Mouse (Mus musculus) liver, embryonic 11.5 days (tissue): ENCODE measurements around the gene Prpsap2. TPM values are rescaled to one million over a fixed set of nuclear protein-coding genes. Genes with fewer than 3 reads are reported as not detected.

Experiments
- ATAC-seq: fragments of 200-750 bp; cut with Nextera tagmentation; replicated peaks from 2 replicates; pipeline ENCODE4 v1.8.0; 2017; ENCODE audit warnings: moderate number of reproducible peaks, mild to moderate bottlenecking, moderate TSS enrichment, moderate library complexity; ENCODE audit not compliant: low FRiP score
- DNase-seq: peaks from one replicate; pipeline ENCODE4 v3.0.0-alpha.2; 2017; ENCODE audit warnings: low spot score
- H3K27ac ChIP-seq: fragments of 300-500 bp; sonication (generic); 2 replicates; pipeline ENCODE4 v1.5.1; 2014; ENCODE audit warnings: mild to moderate bottlenecking, low read depth, low read length, control low read depth
- H3K27me3 ChIP-seq: fragments of 300-500 bp; sonication (generic); replicated peaks from 2 replicates; pipeline ENCODE4 v1.6.1; 2014; ENCODE audit warnings: low read length, mixed read lengths; ENCODE audit not compliant: control insufficient read depth, insufficient read depth
- H3K36me3 ChIP-seq: fragments of 300-500 bp; sonication (generic); 2 replicates; pipeline ENCODE4 v1.6.1; 2014; ENCODE audit warnings: mild to moderate bottlenecking, low read length, moderate library complexity, mixed read lengths; ENCODE audit not compliant: control insufficient read depth, insufficient read depth
- H3K4me1 ChIP-seq: fragments of 300-500 bp; sonication (generic); replicated peaks from 2 replicates; pipeline ENCODE4 v1.6.1; 2014; ENCODE audit warnings: low read length, mixed read lengths; ENCODE audit not compliant: control insufficient read depth, insufficient read depth
- H3K4me2 ChIP-seq: fragments of 300-500 bp; sonication (generic); 2 replicates; pipeline ENCODE4 v1.6.1; 2014; ENCODE audit warnings: mild to moderate bottlenecking, control low read depth, moderate library complexity
- H3K4me3 ChIP-seq: fragments of 300-500 bp; sonication (generic); 2 replicates; pipeline ENCODE4 v1.5.1; 2014; ENCODE audit warnings: low read depth, low read length, control low read depth
- H3K9ac ChIP-seq: fragments of 300-500 bp; sonication (generic); 2 replicates; pipeline ENCODE4 v1.6.1; 2014; ENCODE audit warnings: low read depth, low read length, control low read depth
- H3K9me3 ChIP-seq: fragments of 300-500 bp; sonication (generic); 2 replicates; pipeline ENCODE4 v1.6.1; 2016; ENCODE audit warnings: low read length, inconsistent platforms, mixed read lengths; ENCODE audit not compliant: control insufficient read depth
- WGBS: fragments of 180-500 bp; shearing (Covaris S2); extraction: QIAGEN DNeasy Blood & Tissue Kit; methylation state at CpG from one replicate; pipeline ENCODE4 v1.1.7; 2014; 5-methylcytosine and 5-hydroxymethylcytosine counted together
- polyA plus RNA-seq: library from polyadenylated mRNA; unstranded; fragments of >200 nt; fragmentation: Nextera tagmentation; extraction: Ambion mirVana; gene quantifications from 2 replicates; pipeline ENCODE4 v1.2.1, GENCODE M21; 2014

The Prpsap2 gene
- polyA plus RNA-seq, 1 experiment from 2014 or later: 15.7 TPM

GRCm38 (mm10) chr11:61713157-61713855 lies 48.6 kb downstream of the Prpsap2 start:
- H3K9me3 ChIP-seq: no peaks in the 10 kb centered on the region
- H3K27ac ChIP-seq: no peak overlapping the region
- ATAC-seq (no peak), DNase-seq (no peak)
- H3K4me3 ChIP-seq: no peak overlapping the region
- H3K36me3 ChIP-seq: no peaks in the 10 kb centered on the region
- no peak overlapping the region for H3K4me2 ChIP-seq
- 60% methylated on average over 15 of the region's 15 CpGs for WGBS
- no peaks in the 10 kb centered on the region; the same call in 1 of the 2 replicates for H3K27me3 ChIP-seq
- no peaks in the 10 kb centered on the region for H3K4me1 ChIP-seq
- H3K9ac ChIP-seq: no peak overlapping the region

GRCm38 (mm10) chr11:61708928-61709327 lies 53.0 kb downstream of the Prpsap2 start:
- DNase-seq: no peak

GRCm38 (mm10) chr11:61706232-61706631 lies 55.7 kb downstream of the Prpsap2 start:
- no peak for ATAC-seq

More at GRCm38 (mm10) chr11:61708928-61709327, 53.0 kb downstream of the Prpsap2 start:
- H3K36me3 ChIP-seq: no peaks in the 10 kb centered on the region
- H3K9me3 ChIP-seq: no peaks in the 10 kb centered on the region
- no peak overlapping the region for H3K4me3 ChIP-seq
- no peaks in the 10 kb centered on the region; the same call in 1 of the 2 replicates for H3K27me3 ChIP-seq
- no peak overlapping the region for H3K9ac ChIP-seq
- H3K4me2 ChIP-seq: no peak overlapping the region
- ATAC-seq: no peak
- 62% methylated on average over 3 of the region's 3 CpGs for WGBS
- H3K4me1 ChIP-seq: no peaks in the 10 kb centered on the region
- no peak overlapping the region for H3K27ac ChIP-seq

DNA sequence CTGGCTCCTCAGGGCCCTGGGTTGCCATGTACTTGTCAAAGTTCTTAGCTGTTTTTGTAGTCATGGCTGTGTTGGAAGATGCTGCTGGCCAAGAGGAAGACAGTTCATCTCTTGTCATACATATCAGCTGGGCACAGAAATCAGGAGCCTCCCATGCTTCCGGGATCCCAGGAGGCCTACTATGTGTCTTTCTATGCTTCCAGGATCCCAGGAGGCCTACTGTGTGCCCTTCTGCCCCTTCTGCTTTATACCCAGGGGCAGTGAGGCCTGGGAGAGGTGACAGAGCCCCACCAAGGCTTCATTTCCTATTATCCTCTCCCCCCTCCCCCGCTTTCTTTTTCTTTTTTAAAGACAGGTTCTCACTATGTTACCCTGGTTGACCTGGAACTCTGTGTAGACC lies 56.3 kb downstream of the Prpsap2 start:
- Histone ChIP-seq H3K4me2 (no peak overlapping the region), H3K36me3 (no peaks in the 10 kb centered on the region), H3K27ac (no peak overlapping the region), H3K9ac (no peak overlapping the region), H3K4me1 (no peaks in the 10 kb centered on the region), H3K4me3 (no peak overlapping the region), H3K27me3 (no peaks in the 10 kb centered on the region; the same call in 1 of the 2 replicates), H3K9me3 (no peaks in the 10 kb centered on the region)
- 77% methylated on average over 2 of the region's 2 CpGs for WGBS
- ATAC-seq (no peak), DNase-seq (no peak)

More at GRCm38 (mm10) chr11:61706232-61706631, 55.7 kb downstream of the Prpsap2 start:
- Histone ChIP-seq H3K9ac (no peak overlapping the region), H3K27ac (no peak overlapping the region), H3K36me3 (no peaks in the 10 kb centered on the region), H3K27me3 (no peaks in the 10 kb centered on the region; the same call in 1 of the 2 replicates), H3K9me3 (no peaks in the 10 kb centered on the region), H3K4me3 (no peak overlapping the region), H3K4me2 (no peak overlapping the region), H3K4me1 (no peaks in the 10 kb centered on the region)
- no peak for DNase-seq
- 46% methylated on average over 4 of the region's 4 CpGs for WGBS

DNA sequence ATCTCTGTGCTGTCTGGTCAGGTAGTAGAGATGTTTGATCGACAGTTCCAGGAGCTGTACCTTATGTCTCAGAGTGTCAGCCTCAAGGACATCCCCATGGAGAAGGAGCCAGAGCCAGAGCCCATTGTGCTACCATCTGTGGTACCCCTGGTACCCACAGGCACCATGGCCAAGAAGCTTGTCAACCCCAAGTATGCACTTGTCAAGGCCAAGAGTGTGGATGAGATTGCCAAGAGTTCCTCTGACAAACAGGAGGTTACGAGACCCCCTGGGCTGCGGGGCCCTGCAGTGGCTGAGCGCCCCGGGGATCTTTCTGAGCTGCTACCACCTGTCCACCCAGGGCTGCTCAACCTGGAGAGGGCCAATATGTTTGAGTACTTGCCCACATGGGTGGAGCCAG lies 59.4 kb downstream of the Prpsap2 start:
- DNase-seq (no peak), ATAC-seq (no peak)
- H3K4me2 ChIP-seq: no peak overlapping the region
- 95% methylated on average over 5 of the region's 5 CpGs for WGBS
- no peak overlapping the region for H3K9ac ChIP-seq
- H3K27ac ChIP-seq: no peak overlapping the region
- no peaks in the 10 kb centered on the region for H3K4me1 ChIP-seq
- no peaks in the 10 kb centered on the region for H3K9me3 ChIP-seq
- H3K27me3 ChIP-seq: no peaks in the 10 kb centered on the region
- H3K4me3 ChIP-seq: no peak overlapping the region
- no peaks in the 10 kb centered on the region for H3K36me3 ChIP-seq

DNA sequence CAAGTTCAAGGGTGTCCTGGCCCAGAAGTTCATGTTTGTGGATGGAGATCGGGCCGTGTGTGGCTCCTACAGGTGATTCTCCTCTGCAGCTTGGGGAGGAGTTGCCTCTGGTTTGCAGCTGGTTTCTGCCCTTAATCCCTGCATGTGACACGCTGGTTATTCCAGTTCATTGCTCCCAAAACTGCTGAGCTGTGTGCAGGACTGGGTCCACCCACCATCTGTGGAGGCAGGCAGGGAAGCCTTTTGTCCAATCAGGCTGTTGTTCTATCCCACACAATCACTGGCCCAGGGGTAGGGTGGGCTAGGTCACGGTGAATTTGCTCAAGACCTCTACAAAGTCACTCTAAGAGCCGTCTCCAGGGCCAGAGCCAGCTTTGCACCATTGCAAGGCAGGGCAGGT lies 60.2 kb downstream of the Prpsap2 start:
- ATAC-seq: no peak
- Histone ChIP-seq H3K4me1 (no peaks in the 10 kb centered on the region), H3K9me3 (no peaks in the 10 kb centered on the region), H3K4me2 (no peak overlapping the region), H3K27ac (no peak overlapping the region), H3K27me3 (0 out of 2 replicates have a peak, but pooled peaks cover under 1% of the 10 kb centered on the region), H3K9ac (no peak overlapping the region), H3K4me3 (no peak overlapping the region), H3K36me3 (no peaks in the 10 kb centered on the region)
- no peak for DNase-seq
- WGBS: 83% methylated on average over 5 of the region's 5 CpGs

GRCm38 (mm10) chr11:61699933-61700332 lies 62.0 kb downstream of the Prpsap2 start:
- Histone ChIP-seq H3K4me3 (no peak overlapping the region), H3K27ac (no peak overlapping the region), H3K27me3 (peaks cover 5% of the 10 kb centered on the region; the same call in 1 of the 2 replicates), H3K9ac (no peak overlapping the region), H3K4me2 (no peak overlapping the region), H3K9me3 (no peaks in the 10 kb centered on the region), H3K4me1 (no peaks in the 10 kb centered on the region), H3K36me3 (no peaks in the 10 kb centered on the region)
- DNase-seq (no peak), ATAC-seq (no peak)
- 71% methylated on average over 4 of the region's 4 CpGs for WGBS

- no peak for ATAC-seq
- H3K9ac ChIP-seq: no peak overlapping the region
- H3K4me3 ChIP-seq: no peak overlapping the region
- 93% methylated on average over 5 of the region's 5 CpGs for WGBS
- H3K36me3 ChIP-seq: no peaks in the 10 kb centered on the region
- no peak overlapping the region for H3K4me2 ChIP-seq
- H3K4me1 ChIP-seq: no peaks in the 10 kb centered on the region
- no peaks in the 10 kb centered on the region for H3K9me3 ChIP-seq
- DNase-seq: no peak
- H3K27ac ChIP-seq: no peak overlapping the region
- H3K27me3 ChIP-seq: peaks cover 5% of the 10 kb centered on the region; the same call in 1 of the 2 replicates
Observed at GRCm38 (mm10) chr11:61699460-61699859, 62.4 kb downstream of the Prpsap2 start.

GRCm38 (mm10) chr11:61698852-61699251 lies 63.0 kb downstream of the Prpsap2 start:
- Histone ChIP-seq H3K4me3 (no peak overlapping the region), H3K27ac (no peak overlapping the region), H3K36me3 (no peaks in the 10 kb centered on the region), H3K9me3 (no peaks in the 10 kb centered on the region), H3K9ac (no peak overlapping the region), H3K4me1 (no peaks in the 10 kb centered on the region), H3K4me2 (no peak overlapping the region), H3K27me3 (peaks cover 8% of the 10 kb centered on the region; the same call in 1 of the 2 replicates)
- DNase-seq: no peak
- ATAC-seq: no peak
